Mouse (Mus musculus): Measurements from ENCODE around the gene Bzw1.
A peak's percentile ranks its signal among the peaks of the same experiment; 100 is the strongest.
"Not testable (repeated sequence)": the region's sequence is repeated elsewhere in the genome, so short reads cannot be mapped to it uniquely, and the experiment has no call there.

Bzw1 gene

DNA sequence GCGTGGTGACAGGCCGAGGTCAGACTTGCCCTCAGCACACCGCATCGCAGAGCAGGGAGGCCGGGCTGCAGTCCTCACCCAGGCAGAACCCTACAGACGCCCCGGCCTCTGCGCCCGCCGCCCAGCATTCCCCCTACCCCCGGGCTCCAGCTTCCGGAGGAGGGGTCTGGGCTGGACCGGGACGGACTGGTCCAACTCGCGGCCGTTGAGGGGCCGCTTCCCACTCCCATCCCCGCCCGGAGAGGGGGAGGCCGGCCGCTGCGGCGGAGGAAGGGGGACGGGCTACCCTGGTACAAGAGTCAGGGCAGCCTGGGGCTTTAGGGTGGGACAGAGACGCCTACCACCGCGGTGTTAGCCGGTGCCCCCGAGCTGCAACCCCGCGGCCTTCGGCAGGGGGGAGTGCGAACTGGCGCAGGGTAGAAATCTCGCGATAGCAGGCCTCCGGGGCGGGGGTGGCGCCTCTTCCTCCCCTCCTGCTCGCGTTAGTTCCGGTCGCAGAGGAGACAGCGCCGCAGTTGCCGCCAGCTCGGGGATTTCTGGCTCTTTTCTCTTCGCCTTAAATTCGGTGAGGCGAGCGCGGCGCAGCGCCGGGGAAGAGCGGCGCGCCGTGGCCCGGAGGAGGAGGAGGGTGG, at the start of gene Bzw1:
Bzw1 (plus strand) TSS at position 247 of the 632 bp plus-strand sequence.
- DNase-seq (ENCODE audit: low spot score) = peak; percentile 86

DNA sequence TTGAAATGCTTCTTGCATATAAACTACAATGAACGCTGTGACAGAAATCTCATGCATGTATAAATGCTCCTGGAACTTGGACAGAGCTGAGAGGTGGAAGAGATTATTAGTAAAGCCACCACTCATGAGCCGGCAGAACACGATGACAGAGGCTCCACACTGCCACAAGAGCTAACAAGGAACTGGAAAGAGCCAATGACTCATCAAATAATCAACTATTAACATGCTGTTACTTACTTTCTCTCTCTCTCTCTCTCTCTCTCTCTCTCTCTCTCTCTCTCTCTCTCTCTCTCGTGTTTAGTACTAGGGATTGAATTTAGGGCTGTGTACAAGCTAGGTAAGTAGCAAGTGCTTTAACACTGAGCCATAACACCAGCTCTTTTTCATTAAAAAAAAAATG, 48.8 kb upstream of the Bzw1 start:
- DNase-seq (ENCODE audit: low spot score) = no peak

DNA sequence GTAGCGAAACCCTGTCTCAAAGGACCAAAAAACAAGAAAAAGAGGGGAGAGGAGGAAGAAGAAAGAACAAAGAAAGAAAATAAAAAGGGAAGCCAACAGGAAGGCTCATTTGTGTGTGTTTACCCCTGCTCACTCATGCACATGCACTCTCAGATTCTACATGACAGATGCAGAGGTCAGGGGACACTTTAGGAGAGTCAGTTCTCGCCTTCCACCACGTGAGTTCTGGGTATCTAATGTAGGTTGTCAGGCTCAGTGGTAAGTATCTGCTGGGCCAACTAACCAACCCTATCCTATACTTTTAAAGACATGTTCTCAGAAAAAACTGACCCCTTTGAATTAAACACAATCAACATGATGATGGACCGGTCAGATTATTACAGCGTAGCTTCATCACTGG, 48.1 kb upstream of the Bzw1 start:
- DNase-seq (ENCODE audit: low spot score) = no peak

DNA sequence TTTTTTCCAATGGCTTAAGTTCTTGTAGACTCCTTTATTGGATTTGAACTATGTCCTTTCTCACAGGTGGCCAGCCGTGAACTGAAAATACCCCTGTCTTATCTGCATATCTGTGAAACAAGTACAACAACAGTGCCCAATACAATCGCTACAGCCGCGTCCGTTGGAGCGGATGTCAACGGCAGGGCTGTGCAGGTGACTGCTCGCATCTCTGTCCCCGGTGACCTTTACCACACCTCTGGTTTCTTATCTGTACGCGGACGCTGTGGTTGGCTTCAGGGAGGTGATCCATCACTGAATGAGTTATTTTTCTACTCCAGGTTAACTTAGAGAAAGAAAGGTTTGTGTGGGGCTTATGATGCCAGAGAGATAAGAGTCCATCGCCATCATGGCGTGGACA, 46.5 kb upstream of the Bzw1 start:
- no peak for DNase-seq (ENCODE audit: low spot score)

DNA sequence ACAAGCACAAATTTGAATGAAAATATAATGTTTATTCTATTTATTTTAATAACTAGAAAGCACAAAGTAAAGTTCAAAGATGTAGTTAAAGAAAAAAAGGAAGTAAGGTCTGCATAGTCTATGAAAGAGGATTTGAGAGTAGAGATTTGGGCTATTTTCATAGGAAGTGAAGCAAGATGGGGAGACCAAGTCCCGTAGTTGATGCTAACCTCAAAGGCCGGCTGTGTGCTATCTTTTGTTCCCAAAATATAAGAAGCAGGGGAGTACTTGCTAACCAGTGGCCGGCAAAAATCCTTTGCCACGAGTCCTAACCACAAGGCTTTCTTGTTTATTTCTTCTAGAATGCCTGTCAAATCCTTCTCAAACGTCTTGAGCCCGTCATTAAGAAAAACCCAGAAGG, 44.0 kb upstream of the Bzw1 start:
- no peak for DNase-seq (ENCODE audit: low spot score)

DNA sequence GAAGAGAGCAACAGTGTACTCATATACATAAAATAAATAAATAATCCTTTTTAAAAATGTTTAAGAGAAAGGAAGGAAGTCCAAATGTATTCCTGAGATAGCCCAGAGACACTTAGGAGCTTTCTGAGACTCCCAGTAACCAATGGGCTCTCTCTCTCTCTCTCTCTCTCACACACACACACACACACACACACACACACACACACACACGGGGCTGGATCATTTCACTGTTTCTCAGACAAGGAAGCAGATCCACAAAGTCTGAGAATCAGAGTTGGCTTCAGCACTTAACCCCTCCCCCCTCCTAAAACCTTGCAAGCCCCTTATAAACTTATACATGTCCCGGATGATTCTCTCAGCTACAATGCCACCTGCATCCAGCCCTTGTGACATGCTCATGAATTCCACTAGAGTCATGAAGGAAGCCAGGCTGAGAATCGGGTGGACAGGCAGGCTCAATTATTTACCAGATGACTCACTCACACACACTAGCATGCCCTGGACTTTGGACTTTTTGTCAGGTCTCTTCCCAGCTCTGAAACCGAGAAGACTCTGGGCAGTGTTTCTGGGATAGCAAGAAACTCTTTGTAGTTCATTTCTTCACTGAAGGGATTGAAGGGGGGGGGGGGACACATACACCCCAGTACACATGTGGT, 39.3 kb upstream of the Bzw1 start:
- DNase-seq (ENCODE audit: low spot score) = no peak

DNA sequence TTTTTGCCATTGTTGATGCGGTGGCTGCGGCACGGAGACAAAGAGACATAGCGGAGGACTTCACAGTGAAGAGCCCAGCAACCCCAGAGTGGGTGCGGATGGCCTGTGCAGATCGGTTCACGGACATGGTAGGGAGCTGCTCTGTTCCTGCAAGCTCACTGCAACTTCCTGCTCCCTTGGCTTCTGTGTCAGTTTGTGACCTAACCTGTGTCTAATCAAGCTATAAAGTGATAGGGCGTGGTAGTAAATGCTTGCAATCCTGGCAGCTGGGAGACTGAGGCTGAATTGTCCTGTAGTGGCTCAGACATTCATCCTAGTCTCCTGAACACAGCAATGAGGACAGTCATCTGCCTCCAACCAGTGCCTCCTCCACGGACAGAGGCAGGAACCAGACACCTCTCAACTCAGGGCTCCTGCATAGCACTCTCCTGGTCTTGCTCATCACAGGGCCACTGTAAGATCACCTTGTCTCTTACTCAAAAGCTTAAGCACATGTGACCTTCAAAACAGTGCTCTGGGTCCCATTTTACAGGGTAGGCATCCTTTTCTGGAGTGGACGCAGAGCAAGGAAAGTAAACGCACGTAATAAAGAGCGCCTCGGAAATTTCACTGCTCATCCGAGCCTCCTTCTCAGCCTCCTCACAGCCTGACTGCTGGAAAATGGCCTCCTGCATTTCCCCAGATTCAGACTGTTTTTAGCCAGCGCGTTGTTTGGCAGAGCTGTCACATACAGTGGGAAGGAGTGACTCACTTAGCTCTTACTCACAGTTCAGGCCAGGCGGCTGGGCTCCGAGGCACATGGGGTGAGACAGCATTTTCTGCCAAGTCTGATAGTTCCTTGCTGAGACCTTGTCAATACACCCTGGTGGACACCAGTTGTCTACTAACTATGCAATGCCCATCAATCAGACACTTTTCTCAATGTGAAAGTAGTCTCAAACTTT, 33.5 kb upstream of the Bzw1 start:
- no peak for DNase-seq (ENCODE audit: low spot score)

DNA sequence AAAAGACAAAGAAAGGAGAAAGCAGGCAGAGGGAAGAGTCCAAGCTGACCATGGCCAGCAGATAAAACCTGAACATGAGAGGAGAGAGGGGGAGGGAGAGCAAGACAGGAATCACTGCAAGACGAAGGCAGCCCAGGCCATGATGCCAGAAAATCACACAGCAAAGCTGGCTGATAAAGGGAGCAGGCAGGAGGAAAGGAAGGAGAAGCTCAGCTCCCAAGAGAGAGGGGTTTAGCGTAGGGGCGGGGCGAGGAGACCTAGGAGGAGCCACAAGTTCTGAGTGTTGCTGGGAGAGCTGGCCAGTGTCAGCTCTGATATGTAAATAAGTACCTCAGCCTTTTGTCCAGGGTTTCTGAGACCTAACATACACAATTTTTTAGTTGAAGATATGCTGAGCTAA, 30.4 kb upstream of the Bzw1 start:
- peak; percentile 8 for DNase-seq (ENCODE audit: low spot score)

DNA sequence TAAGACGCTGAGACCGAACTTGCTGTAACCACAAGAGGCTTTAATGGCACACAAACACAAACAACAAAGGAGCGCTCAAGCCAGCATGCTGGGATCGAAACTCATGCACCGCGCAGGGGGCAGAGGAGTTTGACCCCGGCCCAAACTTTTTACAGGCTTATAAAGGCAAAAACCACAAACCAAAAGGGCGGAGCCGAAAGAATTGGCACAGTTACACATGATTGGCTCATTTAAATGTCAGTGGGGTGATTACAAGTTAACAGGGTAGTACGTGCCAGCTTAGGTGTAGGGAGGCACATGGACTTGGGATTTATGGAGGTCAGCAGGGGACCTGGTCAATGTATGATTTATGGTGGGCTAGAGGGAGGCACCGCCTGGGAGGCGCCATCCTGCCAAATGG, 28.1 kb upstream of the Bzw1 start:
- DNase-seq (ENCODE audit: low spot score) = no peak

DNA sequence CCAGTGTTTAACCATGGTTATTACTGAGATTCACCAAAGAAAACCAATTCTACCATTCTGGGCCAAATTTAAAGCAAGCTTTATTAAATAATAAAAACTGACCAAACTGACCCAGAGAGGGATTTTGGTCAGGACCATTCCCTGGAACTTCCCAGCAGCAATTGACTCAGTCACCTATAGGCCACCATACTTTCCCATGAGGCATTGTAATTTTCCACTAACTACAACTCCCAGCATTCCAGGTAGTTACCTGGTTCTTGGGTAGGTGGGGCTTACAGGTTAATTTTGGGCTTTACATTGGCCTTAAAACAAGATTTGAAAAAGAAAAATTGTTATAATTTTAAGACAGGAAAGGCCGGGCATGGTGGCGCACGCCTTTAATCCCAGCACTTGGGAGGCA, 26.9 kb upstream of the Bzw1 start:
- no peak for DNase-seq (ENCODE audit: low spot score)

DNA sequence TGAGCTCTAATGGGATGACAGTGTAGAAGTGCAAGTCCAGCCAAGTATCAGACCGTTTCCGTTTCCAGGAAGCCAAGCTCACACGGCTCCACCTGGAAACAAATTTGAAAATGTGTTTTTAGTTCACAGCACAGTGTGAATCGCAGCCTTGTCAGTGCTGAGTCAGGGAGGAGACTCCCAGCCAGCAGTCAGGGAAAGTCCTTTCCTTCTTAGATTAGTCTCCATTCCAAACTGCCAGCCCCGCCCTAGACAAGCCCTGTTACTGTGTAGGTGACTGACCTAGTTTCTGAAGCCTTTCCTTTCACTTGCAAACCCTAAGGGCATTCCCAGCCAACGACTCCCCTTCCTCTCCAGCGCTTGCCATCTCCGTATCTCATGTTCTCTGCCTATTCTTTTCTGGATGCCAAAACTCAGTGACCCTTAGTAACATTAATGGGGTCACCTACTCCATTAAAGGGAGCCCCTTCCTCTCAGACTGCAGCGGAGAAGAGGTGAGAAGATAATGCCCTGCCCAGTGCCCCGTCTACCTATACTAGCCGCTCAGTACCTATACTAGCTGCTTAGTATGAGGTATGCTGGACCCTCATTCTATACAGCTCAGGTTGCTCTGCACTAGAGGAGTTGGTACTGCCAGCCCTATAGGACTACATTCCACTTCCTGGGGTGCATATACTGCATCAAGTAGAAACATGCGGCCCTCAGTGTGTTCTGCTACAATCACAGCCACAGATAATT, 25.8 kb upstream of the Bzw1 start:
- no peak for DNase-seq (ENCODE audit: low spot score)

DNA sequence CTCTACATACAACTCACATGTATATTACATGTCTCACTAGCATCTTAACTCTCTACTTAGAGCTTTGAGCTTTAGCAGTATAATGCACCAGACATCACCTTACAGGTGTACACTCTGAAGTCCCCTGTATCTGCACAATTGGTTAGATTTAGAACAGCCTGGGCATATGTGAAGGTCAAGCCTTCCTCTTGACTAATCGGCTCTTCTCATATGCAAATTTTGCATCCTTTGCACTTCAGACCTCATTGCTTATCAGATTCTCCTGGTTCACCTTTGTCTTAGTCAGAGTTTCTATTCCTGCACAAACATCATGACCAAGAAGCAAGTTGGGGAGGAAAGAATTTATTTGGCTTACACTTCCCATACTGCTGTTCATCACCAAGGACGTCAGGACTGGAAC, 23.0 kb upstream of the Bzw1 start:
- no peak for DNase-seq (ENCODE audit: low spot score)

DNA sequence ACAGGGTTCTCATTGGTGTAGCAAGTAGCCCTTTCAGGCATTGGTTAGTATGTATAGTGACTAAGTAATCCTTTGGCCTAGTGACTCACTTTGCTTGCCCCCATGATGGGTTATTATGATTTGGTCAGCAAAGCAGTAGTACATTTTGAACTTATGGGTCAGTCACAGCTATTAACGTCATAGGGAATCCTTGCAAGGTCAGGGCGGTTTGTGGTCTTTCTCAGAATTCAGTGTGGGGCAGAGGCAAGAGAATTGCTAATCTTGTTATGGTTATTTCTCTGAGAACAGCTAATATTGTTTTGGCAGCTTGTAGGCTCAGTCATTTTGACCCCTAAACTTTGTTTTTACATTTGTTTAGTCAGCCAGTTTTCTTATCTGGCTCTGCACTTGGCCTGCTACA, 18.4 kb upstream of the Bzw1 start:
- DNase-seq (ENCODE audit: low spot score) = not testable (repeated sequence)

DNA sequence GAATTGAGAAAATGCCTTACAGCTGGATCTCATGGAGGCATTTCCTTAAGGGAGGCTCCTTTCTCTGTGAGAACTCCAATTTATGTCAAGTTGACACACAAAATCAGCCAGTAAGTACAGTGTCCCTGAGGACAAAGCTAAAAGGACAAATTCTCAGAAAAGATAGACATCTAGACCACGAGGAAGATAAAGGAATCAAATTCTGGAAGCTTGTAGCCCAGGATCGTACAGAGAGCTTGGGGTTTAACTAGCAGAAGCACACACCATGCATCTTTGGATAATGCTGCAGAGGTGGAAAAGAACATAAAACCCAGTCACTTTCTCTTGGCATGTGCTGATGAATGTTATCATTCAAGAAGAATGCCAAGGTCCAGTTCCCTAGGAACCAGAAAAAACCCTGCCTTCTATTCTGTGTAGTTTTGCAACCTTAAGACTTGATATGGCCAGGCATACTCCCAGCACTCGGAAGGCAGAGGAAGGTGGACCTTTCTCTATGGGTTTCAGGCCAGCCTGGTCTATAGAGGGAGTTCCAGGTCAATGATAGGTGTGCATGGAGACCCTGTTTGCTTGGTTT, 17.0 kb upstream of the Bzw1 start:
- no peak for DNase-seq (ENCODE audit: low spot score)

DNA sequence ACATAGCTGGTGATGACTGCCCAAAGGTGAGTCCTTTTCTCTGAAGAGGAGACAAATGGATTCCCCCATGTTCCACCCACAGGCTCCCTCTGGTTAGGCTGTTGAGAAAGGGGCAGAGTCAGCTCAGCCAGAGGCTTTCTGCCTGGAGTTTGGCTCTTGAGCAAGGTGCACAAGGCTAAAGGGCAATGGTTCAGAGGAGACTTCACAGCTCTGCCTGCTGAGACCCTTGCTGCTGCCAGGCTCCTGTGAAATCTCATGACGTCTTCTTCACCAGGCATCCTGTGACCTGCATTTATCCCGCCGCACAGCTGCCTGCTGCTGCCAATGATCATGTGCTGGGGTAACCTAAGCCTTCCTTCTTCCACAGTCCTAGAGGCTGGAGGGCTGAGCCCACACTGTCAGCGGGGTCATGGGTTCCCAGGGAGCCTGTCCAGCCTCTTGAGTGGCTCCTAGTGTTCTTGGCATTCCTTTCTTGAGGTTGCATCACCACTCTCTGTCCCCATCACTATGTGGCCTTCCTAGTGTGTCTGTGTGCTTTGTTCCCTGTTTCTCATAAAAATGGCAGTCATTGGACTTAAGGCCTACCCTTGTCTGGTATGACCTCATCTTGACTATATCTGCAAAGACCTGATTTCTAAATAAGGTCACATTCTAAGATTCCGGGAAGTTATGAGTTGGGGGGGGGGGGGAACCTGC, 10.0 kb upstream of the Bzw1 start:
- DNase-seq (ENCODE audit: low spot score) = no peak

DNA sequence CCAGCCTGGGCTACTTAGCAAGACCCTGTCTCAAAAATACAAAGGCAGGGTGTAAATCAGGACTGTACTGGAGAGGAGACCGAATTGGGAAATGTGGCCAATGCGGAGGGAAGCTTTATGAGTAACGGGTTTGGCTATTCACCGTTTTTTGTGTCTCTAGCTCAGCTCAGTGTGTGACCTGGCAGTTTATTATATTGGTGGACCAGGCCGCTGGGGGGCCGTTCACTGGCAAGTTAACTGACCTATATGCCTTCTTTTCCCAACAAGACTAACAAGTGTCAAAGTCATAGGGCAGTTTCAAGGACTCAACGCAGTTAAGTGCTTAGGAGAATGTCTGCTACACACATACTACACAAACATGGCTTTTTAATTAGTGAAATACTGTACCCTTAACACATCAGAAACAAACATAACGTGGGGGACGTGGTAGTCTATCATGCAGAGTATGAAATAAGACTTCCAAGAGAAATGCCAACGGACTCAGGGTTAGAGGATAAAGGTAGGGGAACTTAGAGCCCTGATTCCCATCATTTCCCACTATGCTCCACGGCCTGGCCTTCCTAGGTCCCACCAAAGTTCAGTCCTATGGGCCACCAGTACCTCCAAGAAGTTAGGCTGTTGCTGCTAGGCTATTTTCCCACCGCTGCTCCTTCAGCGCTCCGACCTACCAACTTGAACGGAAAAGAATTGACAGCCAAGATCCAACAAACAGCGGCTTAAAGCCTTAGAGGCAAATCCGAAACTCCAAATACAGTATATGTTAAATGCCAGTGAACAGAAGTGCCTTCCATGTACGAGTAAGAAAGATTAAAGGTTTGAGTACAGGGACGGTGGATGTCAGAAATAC, 1.1 kb upstream of the Bzw1 start:
- DNase-seq (ENCODE audit: low spot score) = peak; percentile 7

DNA sequence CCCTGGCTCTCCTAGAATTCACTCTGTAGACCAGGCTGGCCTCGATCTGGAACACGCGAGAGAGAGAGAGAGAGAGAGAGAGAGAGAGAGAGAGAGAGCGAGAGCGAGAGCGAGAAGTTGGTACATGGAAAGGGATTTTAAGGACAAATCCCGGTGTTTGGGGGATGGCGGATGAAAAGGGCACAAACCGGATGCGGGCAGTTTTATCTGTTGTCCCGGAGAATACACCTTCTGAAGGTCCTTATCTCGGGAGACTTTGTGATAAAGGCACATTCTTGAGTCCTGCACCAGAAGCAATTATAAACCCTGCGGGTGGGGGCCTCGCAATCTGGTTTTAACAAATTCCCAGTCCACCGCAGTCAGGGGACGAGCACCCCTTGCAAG, 438 bp upstream of the Bzw1 start:
- peak; percentile 58 for DNase-seq (ENCODE audit: low spot score)

DNA sequence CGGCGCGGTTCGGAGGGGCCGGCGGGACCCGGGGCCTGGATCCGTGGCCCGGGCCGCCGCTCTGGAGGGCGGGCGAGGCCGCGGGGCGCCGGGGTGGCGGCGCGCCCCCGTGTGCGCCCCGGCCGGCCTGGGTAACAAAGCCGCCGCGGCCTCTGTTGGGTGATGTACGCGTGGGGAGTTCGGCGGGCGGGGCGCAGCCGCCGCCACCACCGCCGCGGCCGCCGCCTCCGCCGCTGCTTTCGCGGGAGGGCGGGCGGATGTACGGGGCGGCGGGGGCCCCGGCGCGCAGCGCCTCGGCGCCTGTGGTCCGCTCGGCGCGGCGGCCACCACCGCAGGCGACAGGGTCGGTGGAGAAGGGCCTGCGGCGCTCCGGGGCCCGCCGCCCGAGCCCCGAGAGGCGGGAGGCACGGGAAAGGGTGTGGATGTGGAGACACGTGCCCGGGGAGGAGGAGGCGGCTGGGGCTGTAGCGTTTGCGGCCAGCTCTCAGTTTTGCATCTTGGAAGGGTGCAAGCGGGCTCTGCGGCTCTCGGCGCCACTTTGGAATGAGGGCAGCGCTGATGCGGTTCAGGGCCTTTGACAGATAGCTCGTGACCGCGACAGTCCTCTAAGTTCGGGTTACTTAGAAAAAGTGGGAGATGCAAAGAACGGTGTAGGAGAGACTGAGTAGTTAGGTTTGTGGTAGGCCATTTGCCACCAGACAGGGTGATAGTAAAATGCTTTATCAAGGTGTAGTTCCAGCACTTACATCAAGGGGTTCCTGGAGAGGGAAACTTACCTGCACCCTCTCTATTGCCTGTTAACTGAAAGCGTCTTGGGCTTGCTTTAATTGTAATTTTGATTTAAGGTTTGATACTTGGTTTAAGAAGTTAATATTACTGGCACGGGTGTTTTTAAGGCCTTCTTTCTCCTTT, 842 bp downstream of the Bzw1 start:
- peak; percentile 50 for DNase-seq (ENCODE audit: low spot score)

DNA sequence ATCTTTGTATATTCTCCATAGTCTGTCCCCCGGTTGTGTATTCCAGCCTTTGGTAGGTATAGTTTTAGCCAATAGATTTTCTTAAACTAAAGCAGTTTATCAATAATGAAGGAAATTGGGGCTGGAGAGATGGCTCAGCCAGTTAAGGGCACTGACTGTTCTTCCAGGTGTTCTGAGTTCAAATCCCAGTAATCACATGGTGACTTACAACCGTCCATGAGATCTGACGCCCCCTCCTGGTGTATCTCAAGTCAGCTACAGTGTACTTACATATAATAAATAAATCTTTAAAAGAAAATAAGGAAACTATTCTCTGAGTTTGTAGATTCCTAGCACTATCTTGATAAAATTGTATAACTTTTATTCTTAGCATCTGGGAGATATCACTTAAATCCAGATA, 2.6 kb downstream of the Bzw1 start:
- no peak for DNase-seq (ENCODE audit: low spot score)
